ENCODE assay signal across 29 mouse cellular contexts in the genomic region with DNA sequence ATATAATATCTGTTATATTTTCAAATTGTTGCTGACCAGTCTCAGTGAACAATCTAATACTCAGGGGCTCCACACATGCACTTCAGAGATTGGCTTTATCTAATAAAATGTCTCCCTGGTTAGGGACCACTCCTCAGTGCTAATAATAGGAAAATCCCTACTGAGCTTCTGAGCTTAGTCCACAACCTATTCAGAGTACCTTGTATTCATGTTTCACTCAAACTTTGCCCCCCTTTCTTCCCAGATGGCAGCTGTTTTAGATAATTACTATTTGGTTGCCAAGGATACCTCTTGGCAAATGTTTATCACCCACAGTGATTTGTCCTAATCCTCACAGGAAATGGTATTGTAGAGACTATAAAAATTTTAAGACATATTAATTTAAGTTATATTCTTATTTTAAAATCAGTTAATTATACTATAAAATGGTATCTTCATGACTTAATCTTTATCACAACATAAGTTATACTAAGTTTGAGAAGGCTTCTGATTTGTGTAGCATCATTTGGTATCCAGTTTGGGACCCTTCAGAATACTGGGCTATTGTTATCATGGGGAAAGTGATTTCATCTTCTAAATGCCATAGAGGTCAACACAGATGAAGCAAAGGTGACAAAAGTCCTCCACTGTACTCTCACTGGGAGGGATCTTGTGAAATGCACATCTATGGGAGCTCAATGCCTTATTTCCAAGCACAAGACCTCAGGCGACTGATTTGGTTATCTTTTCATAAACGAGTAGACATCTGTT. TPM values are rescaled to one million over a fixed set of nuclear protein-coding genes. Genes with fewer than 3 reads are reported as not detected.
DNase-seq lines count a peak whose midpoint lies in the region; ATAC-seq lines count a peak whose summit lies in the region.
"Had no signal": no experiment of that assay in that cellular context is flagged by ENCODE, and none has a peak within 500 bp of the region (broad histone marks: within the 10 kb centered on the region; RNA-seq: fewer than 3 reads in every experiment).

No protein-coding gene starts in this region.

- no peaks in the 10 kb centered on the region for H3K36me3 ChIP-seq in midbrain, embryonic 11.5 days (ENCODE audit: control insufficient read depth, insufficient read depth, low read length)
- H3K36me3 ChIP-seq in midbrain, embryonic 10.5 days: no peaks in the 10 kb centered on the region
- H3K36me3 ChIP-seq in midbrain, embryonic 13.5 days: no peaks in the 10 kb centered on the region
- H3K36me3 ChIP-seq: heart, embryonic 15.5 days; limb, embryonic 10.5 days; stomach, embryonic 15.5 days had no signal

- H3K27ac ChIP-seq in midbrain, embryonic 11.5 days (ENCODE audit: low read depth, low read length): no peak overlapping the region
- no peak overlapping the region for H3K27ac ChIP-seq in midbrain, embryonic 10.5 days (replicated peaks)
- no peak overlapping the region for H3K27ac ChIP-seq in midbrain, embryonic 13.5 days
- H3K27ac ChIP-seq: heart, embryonic 15.5 days; layer of hippocampus, adult 2 months; limb, embryonic 10.5 days; stomach, embryonic 15.5 days had no signal

- no peak overlapping the region for H3K9ac ChIP-seq in midbrain, embryonic 11.5 days (ENCODE audit: low read length)
- no peak overlapping the region for H3K9ac ChIP-seq in midbrain, embryonic 13.5 days (replicated peaks)
- H3K9ac ChIP-seq: heart, embryonic 15.5 days; liver, postnatal 0 days; stomach, embryonic 15.5 days had no signal

- H3K4me1 ChIP-seq in midbrain, embryonic 11.5 days (ENCODE audit: control insufficient read depth, insufficient read depth, low read length): no peaks in the 10 kb centered on the region
- peaks cover 12% of the 10 kb centered on the region for H3K4me1 ChIP-seq in midbrain, embryonic 10.5 days
- peaks cover 9% of the 10 kb centered on the region; the same call in 1 of the 2 replicates for H3K4me1 ChIP-seq in midbrain, embryonic 13.5 days (replicated peaks)
- H3K4me1 ChIP-seq: heart, embryonic 15.5 days; limb, embryonic 10.5 days; megakaryocyte, embryonic 14.5 days; stomach, embryonic 15.5 days had no signal

- H3K9me3 ChIP-seq in midbrain, embryonic 11.5 days (ENCODE audit: control insufficient read depth, low read length): no peaks in the 10 kb centered on the region
- no peaks in the 10 kb centered on the region for H3K9me3 ChIP-seq in midbrain, embryonic 10.5 days (replicated peaks)
- H3K9me3 ChIP-seq in midbrain, embryonic 13.5 days: no peaks in the 10 kb centered on the region
- H3K9me3 ChIP-seq: heart, embryonic 15.5 days; limb, embryonic 10.5 days; megakaryocyte, embryonic 14.5 days; stomach, embryonic 15.5 days had no signal

- intact Hi-C loops in left cerebral cortex, postnatal 36 days (cut with DNase I): no loop called here

- no peak overlapping the region for H3K4me3 ChIP-seq in midbrain, embryonic 11.5 days (ENCODE audit: low read depth, low read length)
- no peak overlapping the region for H3K4me3 ChIP-seq in midbrain, embryonic 10.5 days
- H3K4me3 ChIP-seq in midbrain, embryonic 13.5 days (replicated peaks): no peak overlapping the region
- H3K4me3 ChIP-seq: heart, embryonic 15.5 days; layer of hippocampus, adult 2 months; limb, embryonic 10.5 days; megakaryocyte, embryonic 14.5 days; myocyte; stomach, embryonic 15.5 days had no signal

- no peak overlapping the region for H3K4me2 ChIP-seq in midbrain, embryonic 11.5 days
- no peak overlapping the region for H3K4me2 ChIP-seq in midbrain, embryonic 13.5 days (replicated peaks)
- H3K4me2 ChIP-seq: heart, embryonic 15.5 days; stomach, embryonic 15.5 days had no signal

- peak; percentile 18 for DNase-seq in cerebellum, adult 9-10 months
- DNase-seq in cerebellum, postnatal 25 days: no peak
- DNase-seq in midbrain, embryonic 11.5 days (ENCODE audit: low spot score, missing footprints): no peak
- DNase-seq in midbrain, embryonic 10.5 days (ENCODE audit: low spot score): no peak
- no peak for DNase-seq in testis, postnatal 10 days (ENCODE audit: low spot score)
- DNase-seq in left cerebral cortex, postnatal 36 days (ENCODE audit: low spot score in 2 of 2): no peak
- no peak for DNase-seq in lung, postnatal 36 days
- DNase-seq: adrenal gland, adult 2 months; cerebellum, adult 11 months; gastrocnemius, postnatal 36 days; heart, postnatal 4 days; kidney, adult 18-20 months; kidney, postnatal 10 days; liver, postnatal 0 days; lung, postnatal 14 days; right cerebral cortex, postnatal 25 days had no signal

- 42% methylated on average over 2 of the region's 2 CpGs for WGBS in midbrain, embryonic 11.5 days
- WGBS in midbrain, embryonic 10.5 days: 54% methylated on average over 2 of the region's 2 CpGs
- 23% methylated on average over 2 of the region's 2 CpGs for WGBS in midbrain, embryonic 13.5 days

- no peaks in the 10 kb centered on the region for H3K27me3 ChIP-seq in midbrain, embryonic 11.5 days (ENCODE audit: control insufficient read depth, insufficient read depth, low read length)
- no peaks in the 10 kb centered on the region for H3K27me3 ChIP-seq in midbrain, embryonic 10.5 days (ENCODE audit: low read depth, poor library complexity, severe bottlenecking)
- no peaks in the 10 kb centered on the region for H3K27me3 ChIP-seq in midbrain, embryonic 13.5 days
- H3K27me3 ChIP-seq: heart, embryonic 15.5 days; megakaryocyte, embryonic 14.5 days; stomach, embryonic 15.5 days had no signal

- ATAC-seq in midbrain, embryonic 11.5 days (ENCODE audit: low FRiP score): peak; percentile 74
- ATAC-seq in midbrain, embryonic 13.5 days: peak; percentile 71
- ATAC-seq: liver, postnatal 0 days had no signal

RNA-seq across cellular contexts. Expression of a gene that starts 55.7 kb away (rescaled TPM):
- not detected in 2 replicates for polyA plus RNA-seq in midbrain, embryonic 11.5 days (2014; fragmentation: Nextera tagmentation; extraction: Ambion mirVana)
- not detected in 2 replicates for polyA plus RNA-seq in midbrain, embryonic 10.5 days (2016; fragmentation: Nextera tagmentation; extraction: Ambion mirVana)
- polyA plus RNA-seq in midbrain, embryonic 13.5 days (2015; fragmentation: Nextera tagmentation; extraction: Ambion mirVana): not detected in 2 replicates
- total RNA-seq in left cerebral cortex, postnatal 36 days (2021): not detected
- total RNA-seq: adrenal gland, adult 2 months; gastrocnemius, postnatal 36 days; heart, adult 8-10 months; heart, postnatal 4 days; layer of hippocampus, adult 2 months; left cerebral cortex, adult 18-20 months; liver, adult 2 months had no signal
- polyA plus RNA-seq: adrenal gland, adult 2 months; heart, embryonic 15.5 days; limb, embryonic 10.5 days; liver, adult 2 months; liver, postnatal 0 days; myocyte; neural tube, embryonic 14.5 days; stomach, embryonic 15.5 days; thymus, postnatal 0 days; urinary bladder, adult 2 months had no signal
